Mouse (Mus musculus): ENCODE measurements around the gene Dtl. TPM values are rescaled to one million over a fixed set of nuclear protein-coding genes. Genes with fewer than 3 reads are reported as not detected.

Gene Dtl
- polyA plus RNA-seq, 1 experiment from 2014 or later, result 30.8 TPM

GRCm38 (mm10) chr1:191585704-191586103 lies 10.4 kb upstream of the Dtl start:
- peaks cover 27% of the 10 kb centered on the region for H3K36me3 ChIP-seq (ENCODE audit: control insufficient read depth, insufficient read depth, low read length)

GRCm38 (mm10) chr1:191584483-191584882 lies 9.1 kb upstream of the Dtl start:
- 88% methylated on average over 4 of the region's 4 CpGs for WGBS
- Histone ChIP-seq H3K27me3 (replicated peaks; ENCODE audit: control insufficient read depth, insufficient read depth, low read length) (no peaks in the 10 kb centered on the region), H3K9me3 (ENCODE audit: control insufficient read depth, low read length) (no peaks in the 10 kb centered on the region), H3K27ac (ENCODE audit: low read length) (no peak overlapping the region), H3K4me1 (ENCODE audit: control insufficient read depth, insufficient read depth, low read length) (no peaks in the 10 kb centered on the region), H3K4me2 (ENCODE audit: low read depth, low read length) (no peak overlapping the region), H3K4me3 (ENCODE audit: low read length) (no peak overlapping the region), H3K36me3 (ENCODE audit: control insufficient read depth, insufficient read depth, low read length) (peaks cover 23% of the 10 kb centered on the region), H3K9ac (ENCODE audit: low read depth, low read length) (no peak overlapping the region)
- no peak for ATAC-seq

More at GRCm38 (mm10) chr1:191585704-191586103, 10.4 kb upstream of the Dtl start:
- Histone ChIP-seq H3K27me3 (replicated peaks; ENCODE audit: control insufficient read depth, insufficient read depth, low read length) (no peaks in the 10 kb centered on the region), H3K9me3 (ENCODE audit: control insufficient read depth, low read length) (no peaks in the 10 kb centered on the region), H3K4me3 (ENCODE audit: low read length) (no peak overlapping the region), H3K4me2 (ENCODE audit: low read depth, low read length) (no peak overlapping the region), H3K9ac (ENCODE audit: low read depth, low read length) (no peak overlapping the region), H3K27ac (ENCODE audit: low read length) (no peak overlapping the region), H3K4me1 (ENCODE audit: control insufficient read depth, insufficient read depth, low read length) (no peaks in the 10 kb centered on the region)
- 88% methylated on average over 2 of the region's 2 CpGs for WGBS
- no peak for ATAC-seq

GRCm38 (mm10) chr1:191583836-191584235 lies 8.5 kb upstream of the Dtl start:
- Histone ChIP-seq H3K9ac (ENCODE audit: low read depth, low read length) (no peak overlapping the region), H3K4me3 (ENCODE audit: low read length) (no peak overlapping the region), H3K4me1 (ENCODE audit: control insufficient read depth, insufficient read depth, low read length) (no peaks in the 10 kb centered on the region), H3K9me3 (ENCODE audit: control insufficient read depth, low read length) (no peaks in the 10 kb centered on the region), H3K27me3 (replicated peaks; ENCODE audit: control insufficient read depth, insufficient read depth, low read length) (no peaks in the 10 kb centered on the region), H3K27ac (ENCODE audit: low read length) (no peak overlapping the region), H3K4me2 (ENCODE audit: low read depth, low read length) (no peak overlapping the region), H3K36me3 (ENCODE audit: control insufficient read depth, insufficient read depth, low read length) (peaks cover 21% of the 10 kb centered on the region)
- ATAC-seq, result no peak
- WGBS, result 94% methylated on average over 4 of the region's 4 CpGs

- H3K4me2 ChIP-seq (ENCODE audit: low read depth, low read length), result no peak overlapping the region
- no peaks in the 10 kb centered on the region for H3K27me3 ChIP-seq (replicated peaks; ENCODE audit: control insufficient read depth, insufficient read depth, low read length)
- H3K9ac ChIP-seq (ENCODE audit: low read depth, low read length), result no peak overlapping the region
- H3K36me3 ChIP-seq (ENCODE audit: control insufficient read depth, insufficient read depth, low read length), result peaks cover 12% of the 10 kb centered on the region; the same call in 1 of the 2 replicates
- H3K4me3 ChIP-seq (ENCODE audit: low read length), result no peak overlapping the region
- no peaks in the 10 kb centered on the region for H3K9me3 ChIP-seq (ENCODE audit: control insufficient read depth, low read length)
- ATAC-seq, result no peak
- 91% methylated on average over 4 of the region's 4 CpGs for WGBS
- H3K4me1 ChIP-seq (ENCODE audit: control insufficient read depth, insufficient read depth, low read length), result peaks cover 15% of the 10 kb centered on the region
- H3K27ac ChIP-seq (ENCODE audit: low read length), result no peak overlapping the region
Measured at GRCm38 (mm10) chr1:191581641-191582040, 6.3 kb upstream of the Dtl start.

- no peak for ATAC-seq
- Histone ChIP-seq H3K27me3 (replicated peaks; ENCODE audit: control insufficient read depth, insufficient read depth, low read length) (no peaks in the 10 kb centered on the region), H3K9ac (ENCODE audit: low read depth, low read length) (no peak overlapping the region), H3K4me2 (ENCODE audit: low read depth, low read length) (no peak overlapping the region), H3K27ac (ENCODE audit: low read length) (no peak overlapping the region), H3K36me3 (ENCODE audit: control insufficient read depth, insufficient read depth, low read length) (peaks cover 12% of the 10 kb centered on the region; the same call in 1 of the 2 replicates), H3K9me3 (ENCODE audit: control insufficient read depth, low read length) (no peaks in the 10 kb centered on the region), H3K4me1 (ENCODE audit: control insufficient read depth, insufficient read depth, low read length) (peaks cover 19% of the 10 kb centered on the region), H3K4me3 (ENCODE audit: low read length) (no peak overlapping the region)
- WGBS, result 94% methylated on average over 3 of the region's 3 CpGs
Measured at GRCm38 (mm10) chr1:191579524-191579923, 4.2 kb upstream of the Dtl start.

GRCm38 (mm10) chr1:191574871-191575457 lies 380 bp downstream of the Dtl start:
- ATAC-seq, result peak; percentile 35
- no peaks in the 10 kb centered on the region for H3K36me3 ChIP-seq (ENCODE audit: control insufficient read depth, insufficient read depth, low read length)
- peak overlapping the region; percentile 91 for H3K27ac ChIP-seq (ENCODE audit: low read length)
- peaks cover 21% of the 10 kb centered on the region for H3K4me1 ChIP-seq (ENCODE audit: control insufficient read depth, insufficient read depth, low read length)
- peak overlapping the region; percentile 90 for H3K4me3 ChIP-seq (ENCODE audit: low read length)
- under 1% methylated on average over 51 of the region's 52 CpGs for WGBS
- H3K4me2 ChIP-seq (ENCODE audit: low read depth, low read length), result peak overlapping the region; percentile 85
- no peaks in the 10 kb centered on the region for H3K9me3 ChIP-seq (ENCODE audit: control insufficient read depth, low read length)
- H3K27me3 ChIP-seq (replicated peaks; ENCODE audit: control insufficient read depth, insufficient read depth, low read length), result no peaks in the 10 kb centered on the region
- peak overlapping the region; percentile 78 for H3K9ac ChIP-seq (ENCODE audit: low read depth, low read length)

- Histone ChIP-seq H3K4me1 (ENCODE audit: control insufficient read depth, insufficient read depth, low read length) (peaks cover 21% of the 10 kb centered on the region), H3K4me2 (ENCODE audit: low read depth, low read length) (peak overlapping the region; percentile 85), H3K27me3 (replicated peaks; ENCODE audit: control insufficient read depth, insufficient read depth, low read length) (no peaks in the 10 kb centered on the region), H3K9ac (ENCODE audit: low read depth, low read length) (peak overlapping the region; percentile 78), H3K9me3 (ENCODE audit: control insufficient read depth, low read length) (no peaks in the 10 kb centered on the region), H3K27ac (ENCODE audit: low read length) (peak overlapping the region; percentile 91), H3K36me3 (ENCODE audit: control insufficient read depth, insufficient read depth, low read length) (no peaks in the 10 kb centered on the region), H3K4me3 (ENCODE audit: low read length) (peak overlapping the region; percentile 90)
- 2% methylated on average over 13 of the region's 13 CpGs for WGBS
- no peak for ATAC-seq
Measured at GRCm38 (mm10) chr1:191573906-191574639, 1.3 kb downstream of the Dtl start.

- H3K4me2 ChIP-seq (ENCODE audit: low read depth, low read length), result no peak overlapping the region
- peaks cover 2% of the 10 kb centered on the region; the same call in 1 of the 2 replicates for H3K4me1 ChIP-seq (ENCODE audit: control insufficient read depth, insufficient read depth, low read length)
- no peaks in the 10 kb centered on the region for H3K9me3 ChIP-seq (ENCODE audit: control insufficient read depth, low read length)
- H3K4me3 ChIP-seq (ENCODE audit: low read length), result no peak overlapping the region
- no peak for ATAC-seq
- H3K9ac ChIP-seq (ENCODE audit: low read depth, low read length), result no peak overlapping the region
- WGBS, result 90% methylated on average over 3 of the region's 3 CpGs
- H3K36me3 ChIP-seq (ENCODE audit: control insufficient read depth, insufficient read depth, low read length), result no peaks in the 10 kb centered on the region
- no peaks in the 10 kb centered on the region for H3K27me3 ChIP-seq (replicated peaks; ENCODE audit: control insufficient read depth, insufficient read depth, low read length)
- H3K27ac ChIP-seq (ENCODE audit: low read length), result no peak overlapping the region
Measured at GRCm38 (mm10) chr1:191570415-191570814, 4.9 kb downstream of the Dtl start.

- Histone ChIP-seq H3K27ac (ENCODE audit: low read length) (no peak overlapping the region), H3K9ac (ENCODE audit: low read depth, low read length) (no peak overlapping the region), H3K27me3 (replicated peaks; ENCODE audit: control insufficient read depth, insufficient read depth, low read length) (no peaks in the 10 kb centered on the region), H3K9me3 (ENCODE audit: control insufficient read depth, low read length) (no peaks in the 10 kb centered on the region), H3K36me3 (ENCODE audit: control insufficient read depth, insufficient read depth, low read length) (no peaks in the 10 kb centered on the region), H3K4me3 (ENCODE audit: low read length) (no peak overlapping the region), H3K4me2 (ENCODE audit: low read depth, low read length) (no peak overlapping the region), H3K4me1 (ENCODE audit: control insufficient read depth, insufficient read depth, low read length) (peaks cover 2% of the 10 kb centered on the region; the same call in 1 of the 2 replicates)
- WGBS, result 92% methylated on average over 2 of the region's 2 CpGs
- ATAC-seq, result no peak
Measured at GRCm38 (mm10) chr1:191569625-191570024, 5.7 kb downstream of the Dtl start.

All from intestine, embryonic 16.5 days (tissue).